Mouse (Mus musculus) hindbrain, embryonic 16.5 days (tissue): ENCODE results near the gene Bmp8b. TPM values are rescaled to one million over a fixed set of nuclear protein-coding genes. Genes with fewer than 3 reads are reported as not detected.
"Not testable (repeated sequence)": the region's sequence is repeated elsewhere in the genome, so short reads cannot be mapped to it uniquely, and the experiment has no call there.

ENCODE experiments used
- ATAC-seq: fragments of 200-750 bp; cut with Nextera tagmentation; 2 replicates; pipeline ENCODE4 v1.8.0; 2017; ENCODE audit warnings: moderate TSS enrichment, moderate library complexity
- H3K27ac ChIP-seq: fragments of 300-500 bp; sonication (generic); 2 replicates; pipeline ENCODE4 v1.5.1; 2014; ENCODE audit warnings: low read depth, mild to moderate bottlenecking, control low read depth, low read length, moderate library complexity
- H3K27me3 ChIP-seq: fragments of 300-500 bp; sonication (generic); replicated peaks from 2 replicates; pipeline ENCODE4 v1.6.1; 2014; ENCODE audit warnings: low read length; ENCODE audit not compliant: control insufficient read depth, insufficient read depth
- H3K36me3 ChIP-seq: fragments of 300-500 bp; sonication (generic); 2 replicates; pipeline ENCODE4 v1.6.1; 2014; ENCODE audit warnings: mild to moderate bottlenecking, low read length, moderate library complexity, mixed read lengths; ENCODE audit not compliant: control insufficient read depth, insufficient read depth
- H3K4me1 ChIP-seq: fragments of 300-500 bp; sonication (generic); 2 replicates; pipeline ENCODE4 v1.6.1; 2014; ENCODE audit warnings: low read depth, low read length; ENCODE audit not compliant: control insufficient read depth, insufficient read depth
- H3K4me2 ChIP-seq: fragments of 300-500 bp; sonication (generic); 2 replicates; pipeline ENCODE4 v1.6.1; 2014; ENCODE audit warnings: mild to moderate bottlenecking, low read length, control low read depth, moderate library complexity
- H3K4me3 ChIP-seq: fragments of 300-500 bp; sonication (generic); 2 replicates; pipeline ENCODE4 v1.5.1; 2014; ENCODE audit warnings: mild to moderate bottlenecking, low read length, control low read depth, moderate library complexity
- H3K9ac ChIP-seq: fragments of 300-500 bp; sonication (generic); 2 replicates; pipeline ENCODE4 v1.6.1; 2014; ENCODE audit warnings: low read depth, mild to moderate bottlenecking, control low read depth, low read length, moderate library complexity
- H3K9me3 ChIP-seq: fragments of 300-500 bp; sonication (generic); 2 replicates; pipeline ENCODE4 v1.6.1; 2014; ENCODE audit warnings: mild to moderate bottlenecking, low read length, moderate library complexity; ENCODE audit not compliant: control insufficient read depth
- WGBS: fragments of 180-500 bp; shearing (Covaris S2); extraction: QIAGEN DNeasy Blood & Tissue Kit; methylation state at CpG from one replicate; pipeline ENCODE4 v1.1.7; 2014; 5-methylcytosine and 5-hydroxymethylcytosine counted together
- polyA plus RNA-seq: library from polyadenylated mRNA; unstranded; fragments of >200 nt; fragmentation: Nextera tagmentation; extraction: Ambion mirVana; gene quantifications from 2 replicates; pipeline ENCODE4 v1.2.1, GENCODE M21; 2015

Gene Bmp8b
- polyA plus RNA-seq, 1 experiment from 2014 or later, result 0.58 TPM

DNA sequence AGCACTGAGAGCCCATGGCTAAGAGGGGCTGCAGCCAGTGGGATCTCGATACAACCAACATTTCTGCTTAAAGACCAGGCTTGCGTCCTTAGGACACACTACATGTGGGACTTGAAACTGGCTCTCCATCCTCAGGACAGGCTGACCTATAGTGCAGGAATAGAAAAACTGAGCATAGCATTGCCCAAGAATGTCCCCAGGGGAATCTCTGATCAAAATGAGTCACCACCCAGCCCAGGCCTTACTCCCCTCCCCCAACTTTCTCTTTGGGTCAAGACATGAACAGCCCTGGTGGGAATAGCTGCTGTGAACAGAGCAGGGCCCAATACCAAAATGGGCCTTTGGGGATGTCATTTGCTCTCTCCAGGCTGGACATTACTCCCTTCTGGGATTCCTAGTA, 1.9 kb downstream of the Bmp8b start:
- no peak overlapping the region for H3K27ac ChIP-seq
- no peak overlapping the region for H3K9ac ChIP-seq
- H3K4me1 ChIP-seq, result peaks cover 6% of the 10 kb centered on the region; the same call in 1 of the 2 replicates
- no peak overlapping the region for H3K4me2 ChIP-seq
- H3K4me3 ChIP-seq, result no peak overlapping the region
- WGBS, result 85% methylated on average over 2 of the region's 2 CpGs
- ATAC-seq, result no peak
- H3K9me3 ChIP-seq, result no peaks in the 10 kb centered on the region
- peaks cover 26% of the 10 kb centered on the region for H3K27me3 ChIP-seq
- no peaks in the 10 kb centered on the region for H3K36me3 ChIP-seq

DNA sequence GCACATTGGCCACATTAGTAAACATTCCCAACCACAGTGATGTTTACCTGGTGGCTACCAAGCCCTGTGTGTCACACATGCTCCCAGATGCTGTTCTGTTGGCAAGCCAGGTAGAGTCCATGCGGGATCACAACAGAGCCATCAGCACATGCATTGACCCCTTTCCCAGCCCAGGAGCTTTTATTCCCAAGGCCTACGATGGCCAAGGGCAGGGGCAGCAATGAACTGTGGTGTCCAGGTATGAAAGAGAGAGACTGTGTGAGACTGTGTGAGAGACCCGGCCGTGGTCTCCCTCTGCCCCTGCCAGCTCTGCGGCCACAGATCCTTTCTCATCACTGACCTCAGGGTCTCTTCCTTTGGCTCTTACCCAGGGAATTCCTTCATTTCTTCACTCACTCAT, 3.1 kb downstream of the Bmp8b start:
- no peaks in the 10 kb centered on the region for H3K9me3 ChIP-seq
- H3K4me2 ChIP-seq, result no peak overlapping the region
- no peak overlapping the region for H3K27ac ChIP-seq
- no peaks in the 10 kb centered on the region for H3K36me3 ChIP-seq
- peaks cover 26% of the 10 kb centered on the region for H3K27me3 ChIP-seq
- H3K9ac ChIP-seq, result no peak overlapping the region
- peaks cover 6% of the 10 kb centered on the region; the same call in 1 of the 2 replicates for H3K4me1 ChIP-seq
- no peak for ATAC-seq
- 93% methylated on average over 5 of the region's 5 CpGs for WGBS
- H3K4me3 ChIP-seq, result no peak overlapping the region

DNA sequence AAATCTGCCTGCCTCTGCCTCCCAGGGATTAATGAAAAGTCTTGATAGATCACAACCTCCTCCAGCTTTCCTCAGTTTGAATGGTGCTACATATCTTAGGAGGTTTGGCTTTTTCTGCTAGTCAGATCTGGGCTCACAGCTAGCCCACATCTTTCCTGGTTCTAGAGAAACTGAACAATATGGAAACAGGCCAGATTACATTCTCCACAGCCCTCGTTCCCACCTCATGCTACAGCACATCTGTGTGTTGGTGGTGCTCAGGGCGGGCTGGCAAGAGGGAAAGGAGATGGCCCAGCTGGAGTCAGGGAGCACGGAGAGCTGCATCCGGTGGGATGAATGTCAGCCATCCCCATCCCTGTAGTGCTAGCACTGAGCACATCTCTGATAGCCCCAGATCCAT, 5.8 kb downstream of the Bmp8b start:
- WGBS, result 89% methylated on average over 4 of the region's 4 CpGs
- no peak for ATAC-seq

DNA sequence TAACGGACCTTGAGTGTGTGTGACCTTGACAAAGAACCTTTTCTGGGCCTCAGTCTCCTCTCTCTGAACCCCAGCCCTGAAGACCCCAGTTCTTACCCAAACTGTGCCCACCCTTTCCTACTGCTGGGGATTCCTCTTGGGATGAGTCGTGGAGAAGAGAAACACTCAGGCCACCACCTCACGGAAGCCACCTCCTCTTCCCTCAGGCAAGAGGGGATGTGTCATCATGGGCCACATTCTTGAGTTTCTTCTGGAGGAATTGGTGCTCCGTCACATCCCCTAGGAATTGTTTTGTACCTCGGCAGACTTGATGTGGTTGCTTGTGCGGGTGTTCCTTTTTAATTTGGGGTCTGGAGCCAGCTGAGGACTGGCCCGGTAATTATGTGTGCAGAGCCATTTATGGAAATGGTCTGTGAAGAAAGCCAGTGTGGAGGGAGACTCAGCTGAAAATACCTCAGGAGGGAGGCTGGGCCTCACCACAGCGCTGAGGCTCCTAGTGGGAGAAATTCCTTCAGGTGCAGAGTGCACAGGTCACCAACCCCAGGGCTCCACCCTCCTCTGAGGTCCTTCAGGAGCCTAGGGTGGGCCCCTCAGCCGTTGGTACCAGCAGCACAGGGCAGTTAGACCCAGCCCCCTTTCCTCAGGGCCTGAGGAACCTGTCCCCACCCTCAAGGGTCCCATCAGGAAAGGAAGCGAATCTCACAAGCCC, 6.5 kb downstream of the Bmp8b start:
- not testable (repeated sequence) for H3K27me3 ChIP-seq, H3K9ac ChIP-seq, H3K4me3 ChIP-seq, ATAC-seq, H3K36me3 ChIP-seq, H3K9me3 ChIP-seq, H3K4me2 ChIP-seq, H3K4me1 ChIP-seq, H3K27ac ChIP-seq
- 72% methylated on average over 10 of the region's 10 CpGs for WGBS

More for the DNA sequence above, 5.8 kb downstream of the Bmp8b start:
- H3K4me3 ChIP-seq, result no peak overlapping the region
- no peaks in the 10 kb centered on the region for H3K36me3 ChIP-seq
- no peak overlapping the region for H3K4me2 ChIP-seq
- H3K27ac ChIP-seq, result no peak overlapping the region
- no peak overlapping the region for H3K9ac ChIP-seq
- H3K9me3 ChIP-seq, result no peaks in the 10 kb centered on the region
- no peaks in the 10 kb centered on the region for H3K4me1 ChIP-seq
- H3K27me3 ChIP-seq, result peaks cover 10% of the 10 kb centered on the region

DNA sequence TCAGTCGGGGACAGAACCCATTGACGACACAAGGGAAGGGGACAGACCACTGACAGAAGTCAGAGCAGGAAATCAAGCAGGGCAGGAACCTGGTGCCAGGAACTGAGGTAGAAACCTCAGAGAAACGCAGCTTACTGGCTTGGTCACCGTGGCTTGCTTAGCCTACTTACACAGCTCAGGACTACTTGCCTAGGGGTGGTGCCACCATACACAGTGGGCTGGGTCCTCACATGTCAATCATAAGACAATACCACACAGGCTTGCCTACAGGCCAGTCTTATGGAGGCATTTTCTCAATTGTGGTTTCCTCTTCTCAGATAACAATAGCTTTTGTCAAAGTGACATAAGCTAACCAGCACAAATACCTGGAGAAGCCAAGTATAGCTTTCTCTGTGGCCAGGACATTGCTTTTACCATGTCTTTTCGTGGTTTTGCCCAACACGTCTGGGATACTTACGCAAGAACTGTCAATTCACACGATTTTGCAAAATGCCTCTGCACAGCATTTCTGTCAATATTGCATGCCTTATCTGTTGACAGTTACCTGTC, 7.3 kb downstream of the Bmp8b start:
- H3K4me3 ChIP-seq, result no peak overlapping the region
- H3K9me3 ChIP-seq, result no peaks in the 10 kb centered on the region
- peaks cover under 1% of the 10 kb centered on the region; the same call in 1 of the 2 replicates for H3K27me3 ChIP-seq
- H3K4me2 ChIP-seq, result no peak overlapping the region
- no peak overlapping the region for H3K9ac ChIP-seq
- no peak overlapping the region for H3K27ac ChIP-seq
- ATAC-seq, result no peak
- 80% methylated on average over 8 of the region's 8 CpGs for WGBS
- no peaks in the 10 kb centered on the region for H3K4me1 ChIP-seq
- H3K36me3 ChIP-seq, result no peaks in the 10 kb centered on the region

DNA sequence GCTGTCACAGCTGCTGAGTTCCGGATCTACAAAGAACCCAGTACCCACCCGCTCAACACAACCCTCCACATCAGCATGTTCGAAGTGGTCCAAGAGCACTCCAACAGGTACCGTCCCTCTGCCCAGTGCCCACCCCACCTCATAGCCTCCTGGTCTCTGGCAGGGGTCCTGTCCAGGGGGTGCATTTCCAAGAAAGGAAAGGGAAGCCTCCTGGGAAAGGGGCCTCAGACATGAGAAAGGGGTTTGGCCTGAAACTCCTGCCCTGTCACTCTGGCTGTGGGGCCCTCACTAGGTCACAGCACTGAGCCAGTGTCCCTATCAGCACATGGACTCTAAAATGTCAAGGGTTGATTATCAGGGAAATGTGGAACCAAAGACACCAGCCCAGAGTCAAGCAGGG, 9.7 kb downstream of the Bmp8b start:
- not testable (repeated sequence) for H3K4me1 ChIP-seq, H3K4me3 ChIP-seq, H3K27ac ChIP-seq, ATAC-seq, H3K9me3 ChIP-seq, H3K27me3 ChIP-seq, H3K9ac ChIP-seq, H3K36me3 ChIP-seq, H3K4me2 ChIP-seq
- 89% methylated on average over 4 of the region's 4 CpGs for WGBS

DNA sequence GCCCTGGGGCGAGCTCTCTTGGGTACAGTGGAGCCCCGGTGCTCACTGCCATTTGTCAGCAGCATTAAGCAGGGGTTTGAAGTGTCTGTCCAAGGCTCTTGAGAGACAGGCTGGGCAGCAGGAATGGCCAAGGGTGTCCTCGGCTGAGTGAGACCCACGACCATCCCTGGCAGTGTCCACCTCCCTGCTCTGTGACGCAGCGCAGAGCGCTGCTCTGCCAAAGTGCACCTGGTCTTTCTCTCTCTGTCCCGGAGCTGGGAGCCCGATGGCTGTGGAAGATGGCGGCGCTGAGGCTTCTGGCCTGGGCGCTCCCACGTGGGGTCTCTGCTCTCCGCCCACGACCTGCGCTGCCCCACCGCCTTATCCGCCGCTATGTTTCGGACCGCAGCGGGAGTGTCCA, 11.0 kb downstream of the Bmp8b start, which contains the start of gene Oxct2b:
Gene Oxct2b, plus strand, starts transcription at position 256 of the 400 bp plus-strand sequence.
- Histone ChIP-seq H3K36me3 (no peaks in the 10 kb centered on the region), H3K9me3 (no peaks in the 10 kb centered on the region), H3K27ac (no peak within 1 kb of the TSS), H3K27me3 (peaks cover 5% of the 10 kb centered on the region), H3K9ac (peak within 1 kb of the TSS; percentile 52), H3K4me3 (peak within 1 kb of the TSS; percentile 46), H3K4me1 (no peaks in the 10 kb centered on the region), H3K4me2 (peak within 1 kb of the TSS; percentile 67)
- 10% methylated on average over 21 of the region's 22 CpGs for WGBS
- peak; percentile 54 for ATAC-seq

DNA sequence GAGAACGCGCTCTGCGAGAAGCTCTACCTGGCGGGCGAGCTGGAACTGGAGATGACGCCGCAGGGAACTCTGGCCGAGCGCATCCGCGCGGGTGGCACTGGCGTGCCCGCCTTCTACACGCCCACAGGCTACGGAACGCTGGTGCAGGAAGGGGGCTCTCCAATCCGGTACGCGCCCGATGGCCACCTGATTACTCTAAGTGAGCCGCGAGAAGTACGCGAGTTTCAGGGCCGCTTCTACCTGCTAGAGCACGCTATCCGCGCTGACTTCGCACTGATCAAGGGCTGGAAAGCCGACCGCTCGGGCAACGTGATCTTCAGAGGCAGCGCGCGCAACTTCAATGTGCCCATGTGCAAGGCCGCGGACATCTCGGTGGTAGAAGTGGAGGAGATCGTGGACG, 11.7 kb downstream of the Bmp8b start:
- H3K4me3 ChIP-seq, result peak overlapping the region; percentile 46
- ATAC-seq, result peak; percentile 89
- 24% methylated on average over 23 of the region's 42 CpGs for WGBS

DNA sequence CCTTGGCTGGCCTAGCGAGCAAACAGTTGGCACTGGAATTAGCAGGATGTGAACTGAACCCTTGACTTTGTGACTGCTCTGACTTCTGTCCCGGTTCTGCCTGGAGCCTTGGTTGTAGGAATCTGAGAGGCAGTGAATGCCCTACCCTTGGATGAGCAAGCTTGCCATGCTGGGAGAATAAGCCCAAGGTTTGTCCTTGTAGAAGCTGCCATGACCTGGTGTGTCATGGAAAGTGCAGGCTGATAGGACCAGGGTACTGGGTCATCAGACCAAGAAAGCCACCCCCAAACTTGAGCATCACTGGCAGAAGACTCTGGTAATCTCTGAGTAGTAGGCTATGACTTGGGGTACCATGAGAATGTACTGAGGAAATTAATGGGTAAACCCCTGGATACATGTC, 16.3 kb downstream of the Bmp8b start:
- ATAC-seq, result no peak
- peaks cover 5% of the 10 kb centered on the region for H3K27me3 ChIP-seq
- no peak overlapping the region for H3K4me3 ChIP-seq
- no peak overlapping the region for H3K4me2 ChIP-seq
- peaks cover 6% of the 10 kb centered on the region for H3K36me3 ChIP-seq
- WGBS, result 82% methylated on average over 2 of the region's 2 CpGs
- no peaks in the 10 kb centered on the region for H3K4me1 ChIP-seq
- H3K27ac ChIP-seq, result no peak overlapping the region
- no peaks in the 10 kb centered on the region for H3K9me3 ChIP-seq
- H3K9ac ChIP-seq, result no peak overlapping the region

More for the DNA sequence above, 11.7 kb downstream of the Bmp8b start:
- peak overlapping the region; percentile 67 for H3K4me2 ChIP-seq
- H3K9ac ChIP-seq, H3K36me3 ChIP-seq, H3K9me3 ChIP-seq, H3K4me1 ChIP-seq, H3K27ac ChIP-seq, H3K27me3 ChIP-seq: not testable (repeated sequence)
